Mouse (Mus musculus): ENCODE results near the gene Frg2f1. TPM values are rescaled to one million over a fixed set of nuclear protein-coding genes. Genes with fewer than 3 reads are reported as not detected.
A peak's percentile ranks its signal among the peaks of the same experiment; 100 is the strongest.

Frg2f1 gene
- polyA plus RNA-seq, 1 experiment: 1.7 TPM

DNA sequence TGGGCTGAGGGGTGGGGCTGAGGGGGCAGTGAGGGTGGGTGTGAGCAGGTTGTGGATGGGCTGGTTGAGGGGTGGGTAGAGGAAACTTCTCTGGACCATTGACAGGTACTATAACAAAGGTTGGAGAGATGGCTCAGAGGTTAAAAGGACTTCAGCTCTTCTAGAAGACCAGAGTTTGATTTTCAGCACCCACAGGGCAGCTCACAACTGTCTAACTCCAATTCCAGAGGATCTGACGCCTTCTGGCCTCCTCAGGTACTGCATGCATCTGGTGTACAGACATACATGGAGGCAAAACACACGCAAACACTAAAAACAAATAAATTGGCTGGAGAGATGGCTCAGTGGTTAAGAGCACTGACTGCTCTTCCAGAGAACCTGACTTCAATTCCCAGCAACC, 27.7 kb downstream of the Frg2f1 start:
- no peak overlapping the region for H3K27ac ChIP-seq (ENCODE audit: insufficient read depth, low read depth, low read length)
- H3K4me1 ChIP-seq (ENCODE audit: control insufficient read depth, insufficient read depth, low read length): no peaks in the 10 kb centered on the region
- TF ChIP-seq CTCF (IDR thresholded peaks at IDR 0.05; ENCODE audit: low read depth, low read length) (no peak), POLR2A (IDR thresholded peaks at IDR 0.05; ENCODE audit: borderline replicate concordance, low read depth, low read length) (no peak)
- no peak overlapping the region for H3K4me3 ChIP-seq (ENCODE audit: insufficient read depth, low read length)

- no peak overlapping the region for H3K4me3 ChIP-seq (ENCODE audit: insufficient read depth, low read length)
- TF ChIP-seq POLR2A (IDR thresholded peaks at IDR 0.05; ENCODE audit: borderline replicate concordance, low read depth, low read length): no peak
- TF ChIP-seq CTCF (IDR thresholded peaks at IDR 0.05; ENCODE audit: low read depth, low read length): no peak
- no peaks in the 10 kb centered on the region for H3K4me1 ChIP-seq (ENCODE audit: control insufficient read depth, insufficient read depth, low read length)
- H3K27ac ChIP-seq (ENCODE audit: insufficient read depth, low read depth, low read length): no peak overlapping the region
Observed at GRCm38 (mm10) chr4:119498319-119498848, 40.9 kb downstream of the Frg2f1 start.

DNA sequence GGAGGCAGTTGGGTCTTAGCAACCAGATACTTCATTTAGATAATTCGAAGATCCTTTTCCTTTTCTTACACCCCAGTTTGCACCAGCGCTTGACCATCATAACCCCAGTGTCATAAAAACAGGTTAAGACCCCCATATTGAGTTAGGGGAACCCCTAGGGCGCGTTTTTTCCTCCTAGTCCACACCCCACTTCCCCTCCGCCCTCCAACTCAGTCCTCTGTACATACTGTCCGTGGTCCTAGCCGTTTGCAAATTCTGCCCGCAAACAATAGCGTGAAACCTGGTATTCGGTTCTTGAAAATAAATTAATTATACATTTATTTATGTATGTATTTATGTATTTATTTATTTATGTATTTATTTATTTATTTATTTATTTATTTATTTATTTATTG, 46.4 kb downstream of the Frg2f1 start:
- no peak for TF ChIP-seq CTCF (IDR thresholded peaks at IDR 0.05; ENCODE audit: low read depth, low read length)
- TF ChIP-seq POLR2A (IDR thresholded peaks at IDR 0.05; ENCODE audit: borderline replicate concordance, low read depth, low read length): no peak
- Histone ChIP-seq H3K4me1 (ENCODE audit: control insufficient read depth, insufficient read depth, low read length) (no peaks in the 10 kb centered on the region; the same call in 1 of the 2 replicates), H3K4me3 (ENCODE audit: insufficient read depth, low read length) (peak overlapping the region; percentile 64), H3K27ac (ENCODE audit: insufficient read depth, low read depth, low read length) (no peak overlapping the region)

- TF ChIP-seq POLR2A (IDR thresholded peaks at IDR 0.05; ENCODE audit: borderline replicate concordance, low read depth, low read length): no peak
- TF ChIP-seq CTCF (IDR thresholded peaks at IDR 0.05; ENCODE audit: low read depth, low read length): no peak
- Histone ChIP-seq H3K4me1 (ENCODE audit: control insufficient read depth, insufficient read depth, low read length) (no peaks in the 10 kb centered on the region; the same call in 1 of the 2 replicates), H3K4me3 (ENCODE audit: insufficient read depth, low read length) (peak within 1 kb of the TSS; percentile 64), H3K27ac (ENCODE audit: insufficient read depth, low read depth, low read length) (no peak within 1 kb of the TSS)
Observed at GRCm38 (mm10) chr4:119492291-119492932, 46.9 kb downstream of the Frg2f1 start, which contains the start of gene Rimkla. Gene Rimkla, minus strand, starts transcription at chr4:119492628.

DNA sequence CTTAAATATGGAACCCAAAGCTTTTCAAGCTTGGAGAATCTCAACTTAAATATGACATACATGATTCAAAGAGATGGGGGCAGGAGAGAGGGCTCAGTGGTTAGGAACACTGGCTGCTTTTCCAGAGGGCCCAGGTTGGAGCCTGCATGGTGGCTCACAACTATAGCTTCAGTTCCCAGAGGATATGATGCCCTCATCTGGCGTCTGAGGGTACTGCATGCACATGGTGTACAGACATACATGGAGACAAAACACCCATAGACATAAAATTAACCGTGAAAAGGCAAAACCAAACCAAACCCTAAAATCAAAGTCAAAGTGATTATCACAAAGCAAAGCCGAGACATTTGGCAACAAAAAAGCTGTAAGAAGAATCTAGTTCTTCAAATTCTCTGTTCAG, 48.5 kb downstream of the Frg2f1 start:
- H3K27ac ChIP-seq (ENCODE audit: insufficient read depth, low read depth, low read length): no peak overlapping the region
- no peak for TF ChIP-seq POLR2A (IDR thresholded peaks at IDR 0.05; ENCODE audit: borderline replicate concordance, low read depth, low read length)
- no peak for TF ChIP-seq CTCF (IDR thresholded peaks at IDR 0.05; ENCODE audit: low read depth, low read length)
- no peaks in the 10 kb centered on the region; the same call in 1 of the 2 replicates for H3K4me1 ChIP-seq (ENCODE audit: control insufficient read depth, insufficient read depth, low read length)
- no peak overlapping the region for H3K4me3 ChIP-seq (ENCODE audit: insufficient read depth, low read length)

DNA sequence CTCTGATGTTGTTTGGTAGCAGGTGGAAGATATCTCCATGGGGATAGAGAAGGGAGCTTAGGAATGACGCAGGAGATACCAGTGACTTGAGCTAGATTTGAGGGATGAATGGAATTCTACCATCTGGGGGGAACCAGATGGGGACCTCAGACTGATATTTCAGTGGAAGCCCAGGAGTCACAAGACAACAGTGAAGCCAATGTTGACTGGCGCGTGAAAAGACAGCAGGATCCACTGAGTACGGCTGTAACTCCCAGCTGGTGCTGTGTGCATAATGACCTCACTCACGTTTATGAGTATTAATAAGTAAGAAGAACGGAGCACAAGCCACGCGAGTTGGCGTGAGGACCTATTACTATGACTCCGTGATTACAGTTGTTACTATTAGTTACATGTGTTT, 49.7 kb downstream of the Frg2f1 start:
- Histone ChIP-seq H3K27ac (ENCODE audit: insufficient read depth, low read depth, low read length) (no peak overlapping the region), H3K4me1 (ENCODE audit: control insufficient read depth, insufficient read depth, low read length) (no peaks in the 10 kb centered on the region; the same call in 1 of the 2 replicates), H3K4me3 (ENCODE audit: insufficient read depth, low read length) (no peak overlapping the region)
- TF ChIP-seq POLR2A (IDR thresholded peaks at IDR 0.05; ENCODE audit: borderline replicate concordance, low read depth, low read length) (no peak), CTCF (IDR thresholded peaks at IDR 0.05; ENCODE audit: low read depth, low read length) (no peak)

- Histone ChIP-seq H3K4me1 (ENCODE audit: control insufficient read depth, insufficient read depth, low read length) (no peaks in the 10 kb centered on the region), H3K4me3 (ENCODE audit: insufficient read depth, low read length) (no peak overlapping the region), H3K27ac (ENCODE audit: insufficient read depth, low read depth, low read length) (no peak overlapping the region)
- TF ChIP-seq POLR2A (IDR thresholded peaks at IDR 0.05; ENCODE audit: borderline replicate concordance, low read depth, low read length) (no peak), CTCF (IDR thresholded peaks at IDR 0.05; ENCODE audit: low read depth, low read length) (no peak)
Observed at GRCm38 (mm10) chr4:119484882-119485281, 54.4 kb downstream of the Frg2f1 start.

- H3K4me1 ChIP-seq (ENCODE audit: control insufficient read depth, insufficient read depth, low read length): no peaks in the 10 kb centered on the region
- TF ChIP-seq CTCF (IDR thresholded peaks at IDR 0.05; ENCODE audit: low read depth, low read length) (no peak), POLR2A (IDR thresholded peaks at IDR 0.05; ENCODE audit: borderline replicate concordance, low read depth, low read length) (no peak)
- no peak overlapping the region for H3K4me3 ChIP-seq (ENCODE audit: insufficient read depth, low read length)
- no peak overlapping the region for H3K27ac ChIP-seq (ENCODE audit: insufficient read depth, low read depth, low read length)
Observed at GRCm38 (mm10) chr4:119483051-119483450, 56.3 kb downstream of the Frg2f1 start.

Other genes starting within 250 kb of the Frg2f1 start
- 787 and 846 TPM in 2 replicates for gene Ybx1, start 244.9 kb downstream of the Frg2f1 start, polyA plus RNA-seq (2012; ENCODE audit: insufficient read depth, insufficient read length, missing spikeins)
- gene Ppih, start 219.0 kb downstream of the Frg2f1 start, polyA plus RNA-seq (2012; ENCODE audit: insufficient read depth, insufficient read length, missing spikeins): 31.6 and 33.3 TPM in 2 replicates
- not detected in 2 replicates for gene Ccdc30, start 124.0 kb downstream of the Frg2f1 start, polyA plus RNA-seq (2012; ENCODE audit: insufficient read depth, insufficient read length, missing spikeins)
- 6.3 and 8.1 TPM in 2 replicates for gene Ppcs, start 117.1 kb downstream of the Frg2f1 start, polyA plus RNA-seq (2012; ENCODE audit: insufficient read depth, insufficient read length, missing spikeins)
- not detected in 2 replicates for gene Zmynd12, start 116.7 kb downstream of the Frg2f1 start, polyA plus RNA-seq (2012; ENCODE audit: insufficient read depth, insufficient read length, missing spikeins)
- not detected in 2 replicates for gene Rimkla, start 46.9 kb downstream of the Frg2f1 start, polyA plus RNA-seq (2012; ENCODE audit: insufficient read depth, insufficient read length, missing spikeins)
- 24.0 and 26.6 TPM in 2 replicates for gene Foxj3, start 2.5 kb downstream of the Frg2f1 start, polyA plus RNA-seq (2012; ENCODE audit: insufficient read depth, insufficient read length, missing spikeins)
- gene Guca2a, start 98.2 kb upstream of the Frg2f1 start, polyA plus RNA-seq (2012; ENCODE audit: insufficient read depth, insufficient read length, missing spikeins): not detected in 2 replicates
- gene Guca2b, start 119.4 kb upstream of the Frg2f1 start, polyA plus RNA-seq (2012; ENCODE audit: insufficient read depth, insufficient read length, missing spikeins): not detected in 2 replicates
- 11.6 and 19.8 TPM in 2 replicates for gene Hivep3, start 194.3 kb upstream of the Frg2f1 start, polyA plus RNA-seq (2012; ENCODE audit: insufficient read depth, insufficient read length, missing spikeins)